Mouse (Mus musculus) forebrain, embryonic 15.5 days (tissue): ENCODE data around the gene Sh3pxd2a. TPM values are rescaled to one million over a fixed set of nuclear protein-coding genes. Genes with fewer than 3 reads are reported as not detected.

Experiments
- ATAC-seq: fragments of 200-750 bp; cut with Nextera tagmentation; replicated peaks from 2 replicates; pipeline ENCODE4 v1.8.0; 2017; ENCODE audit warnings: mild to moderate bottlenecking, moderate TSS enrichment, moderate library complexity
- H3K27ac ChIP-seq: fragments of 300-500 bp; sonication (generic); replicated peaks from 2 replicates; pipeline ENCODE4 v1.5.1; 2015; ENCODE audit warnings: mild to moderate bottlenecking, inconsistent platforms
- H3K27me3 ChIP-seq: fragments of 300-500 bp; sonication (generic); 2 replicates; pipeline ENCODE4 v1.6.1; 2015; ENCODE audit warnings: inconsistent platforms
- H3K36me3 ChIP-seq: fragments of 300-500 bp; sonication (generic); 2 replicates; pipeline ENCODE4 v1.6.1; 2015; ENCODE audit warnings: mild to moderate bottlenecking, inconsistent platforms
- H3K4me1 ChIP-seq: fragments of 300-500 bp; sonication (generic); 2 replicates; pipeline ENCODE4 v1.6.1; 2015; ENCODE audit warnings: inconsistent platforms
- H3K4me2 ChIP-seq: fragments of 300-500 bp; sonication (generic); replicated peaks from 2 replicates; pipeline ENCODE4 v1.6.1; 2015; ENCODE audit warnings: mild to moderate bottlenecking, inconsistent platforms
- H3K4me3 ChIP-seq: fragments of 300-500 bp; sonication (generic); 2 replicates; pipeline ENCODE4 v1.5.1; 2015; ENCODE audit warnings: mild to moderate bottlenecking, inconsistent platforms
- H3K9ac ChIP-seq: fragments of 300-500 bp; sonication (generic); replicated peaks from 2 replicates; pipeline ENCODE4 v1.6.1; 2015; ENCODE audit warnings: mild to moderate bottlenecking, inconsistent platforms
- H3K9me3 ChIP-seq: fragments of 300-500 bp; sonication (generic); 2 replicates; pipeline ENCODE4 v1.6.1; 2016; ENCODE audit warnings: inconsistent platforms
- WGBS: fragments of 180-500 bp; shearing (Covaris S2); methylation state at CpG from one replicate; pipeline ENCODE4 v1.1.7; 2015; ENCODE audit warnings: mixed read lengths; 5-methylcytosine and 5-hydroxymethylcytosine counted together
- polyA plus RNA-seq: library from polyadenylated mRNA; unstranded; fragments of >200 nt; fragmentation: Nextera tagmentation; extraction: Ambion mirVana; gene quantifications from 2 replicates; pipeline ENCODE4 v1.2.1, GENCODE M21; 2015

The Sh3pxd2a gene
- polyA plus RNA-seq, 1 experiment from 2014 or later: 2.0 TPM

DNA sequence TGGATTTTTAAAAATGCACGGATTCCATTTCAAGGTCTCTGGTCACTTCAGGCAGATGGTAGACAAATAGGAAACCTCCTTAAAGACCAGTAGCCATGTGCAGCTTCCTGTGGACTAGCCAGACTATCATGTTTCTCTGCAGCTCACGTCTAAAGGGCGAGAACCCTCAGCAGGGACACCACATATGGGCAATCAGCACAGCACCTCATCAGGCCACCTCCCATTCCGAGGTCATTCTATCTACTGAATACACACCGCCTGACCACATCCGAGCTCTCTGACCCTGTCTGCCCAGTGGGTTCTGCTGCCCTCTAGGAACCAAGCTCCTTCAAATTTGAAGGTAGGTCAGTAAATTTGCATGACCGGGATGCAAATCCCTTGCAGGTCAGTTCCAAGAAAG lies 35.4 kb downstream of the Sh3pxd2a start:
- H3K27ac ChIP-seq: no peak overlapping the region
- no peak overlapping the region for H3K4me3 ChIP-seq
- H3K36me3 ChIP-seq: no peaks in the 10 kb centered on the region
- whole genome bisulfite sequencing: 76% methylated on average over 7 of the region's 7 CpGs
- H3K4me2 ChIP-seq: no peak overlapping the region
- H3K9ac ChIP-seq: no peak overlapping the region
- no peaks in the 10 kb centered on the region for H3K27me3 ChIP-seq
- H3K9me3 ChIP-seq: no peaks in the 10 kb centered on the region
- no peak for ATAC-seq
- H3K4me1 ChIP-seq: peaks cover 8% of the 10 kb centered on the region; the same call in 1 of the 2 replicates

DNA sequence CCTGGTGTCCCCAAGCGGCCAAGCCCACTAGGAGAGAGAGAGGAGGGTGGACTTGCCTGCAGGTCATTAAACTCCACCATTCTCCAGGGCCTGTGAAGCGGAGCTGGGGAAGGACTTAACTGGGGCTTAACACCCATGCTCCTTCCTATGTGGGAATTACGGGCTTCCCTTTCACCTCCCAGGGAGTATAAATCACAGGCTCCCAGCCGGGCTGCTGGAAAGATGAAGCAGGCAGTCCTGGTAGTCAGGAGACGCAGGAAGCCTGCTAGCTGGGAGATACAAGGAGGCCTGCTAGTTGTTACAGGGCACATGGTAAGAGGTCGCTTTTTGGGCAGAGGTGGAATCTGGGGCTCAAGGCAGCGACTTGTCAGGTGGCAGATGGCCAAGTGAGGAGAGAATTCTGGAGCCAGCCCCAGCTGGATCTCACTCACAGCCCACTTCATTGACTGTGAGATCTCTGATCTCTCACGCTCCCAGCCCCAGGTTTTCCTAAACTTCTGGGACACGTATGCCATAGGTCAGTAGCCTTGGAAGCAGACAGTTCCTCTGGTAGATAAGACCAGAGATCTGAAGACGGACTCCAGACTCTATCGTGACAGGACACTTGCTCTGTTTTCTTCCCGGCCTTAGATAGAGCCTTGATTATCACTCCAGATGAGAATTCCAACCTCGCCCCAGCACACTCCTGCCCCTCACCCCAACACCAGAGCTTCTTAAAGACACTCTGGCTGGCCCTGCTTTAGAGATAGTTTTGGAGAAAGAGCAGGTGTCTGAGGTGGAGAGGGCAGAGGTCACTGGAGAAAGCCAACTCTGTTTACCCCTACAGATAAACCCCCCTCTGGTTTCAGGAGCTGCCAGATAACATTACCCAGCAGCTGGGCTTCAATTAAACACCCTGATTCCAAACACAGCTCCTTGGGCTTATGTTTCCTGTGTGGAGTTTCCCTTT lies 36.1 kb downstream of the Sh3pxd2a start:
- Histone ChIP-seq H3K36me3 (no peaks in the 10 kb centered on the region), H3K4me3 (no peak overlapping the region), H3K9me3 (no peaks in the 10 kb centered on the region), H3K4me1 (peaks cover 8% of the 10 kb centered on the region; the same call in 1 of the 2 replicates), H3K9ac (no peak overlapping the region), H3K4me2 (no peak overlapping the region), H3K27me3 (no peaks in the 10 kb centered on the region), H3K27ac (no peak overlapping the region)
- 55% methylated on average over 13 of the region's 13 CpGs for WGBS
- ATAC-seq: no peak

DNA sequence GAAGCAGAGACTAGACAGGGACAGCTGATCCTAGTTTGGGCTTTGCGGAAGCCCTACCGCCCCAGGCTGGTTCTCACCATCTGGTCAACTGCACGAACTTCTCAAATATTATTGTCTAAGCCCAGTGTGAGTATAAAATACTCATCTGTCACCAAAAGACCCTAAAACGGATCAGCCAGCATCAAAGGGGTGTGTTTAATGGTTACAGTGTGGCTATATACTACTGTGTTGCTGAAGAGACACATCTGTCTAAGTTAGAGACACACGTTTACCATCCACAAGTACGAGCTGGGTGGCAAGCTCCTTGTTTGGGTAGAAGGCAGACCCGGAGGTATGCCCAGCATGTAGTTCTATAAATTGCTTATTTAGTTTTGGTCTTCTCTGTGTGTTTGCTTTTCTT lies 40.6 kb downstream of the Sh3pxd2a start:
- H3K27ac ChIP-seq: no peak overlapping the region
- no peak for ATAC-seq
- no peaks in the 10 kb centered on the region for H3K9me3 ChIP-seq
- H3K4me1 ChIP-seq: peaks cover 16% of the 10 kb centered on the region; the same call in 1 of the 2 replicates
- 92% methylated on average over 7 of the region's 7 CpGs for WGBS
- no peak overlapping the region for H3K4me3 ChIP-seq
- H3K4me2 ChIP-seq: no peak overlapping the region
- H3K36me3 ChIP-seq: no peaks in the 10 kb centered on the region
- H3K9ac ChIP-seq: no peak overlapping the region
- H3K27me3 ChIP-seq: no peaks in the 10 kb centered on the region

DNA sequence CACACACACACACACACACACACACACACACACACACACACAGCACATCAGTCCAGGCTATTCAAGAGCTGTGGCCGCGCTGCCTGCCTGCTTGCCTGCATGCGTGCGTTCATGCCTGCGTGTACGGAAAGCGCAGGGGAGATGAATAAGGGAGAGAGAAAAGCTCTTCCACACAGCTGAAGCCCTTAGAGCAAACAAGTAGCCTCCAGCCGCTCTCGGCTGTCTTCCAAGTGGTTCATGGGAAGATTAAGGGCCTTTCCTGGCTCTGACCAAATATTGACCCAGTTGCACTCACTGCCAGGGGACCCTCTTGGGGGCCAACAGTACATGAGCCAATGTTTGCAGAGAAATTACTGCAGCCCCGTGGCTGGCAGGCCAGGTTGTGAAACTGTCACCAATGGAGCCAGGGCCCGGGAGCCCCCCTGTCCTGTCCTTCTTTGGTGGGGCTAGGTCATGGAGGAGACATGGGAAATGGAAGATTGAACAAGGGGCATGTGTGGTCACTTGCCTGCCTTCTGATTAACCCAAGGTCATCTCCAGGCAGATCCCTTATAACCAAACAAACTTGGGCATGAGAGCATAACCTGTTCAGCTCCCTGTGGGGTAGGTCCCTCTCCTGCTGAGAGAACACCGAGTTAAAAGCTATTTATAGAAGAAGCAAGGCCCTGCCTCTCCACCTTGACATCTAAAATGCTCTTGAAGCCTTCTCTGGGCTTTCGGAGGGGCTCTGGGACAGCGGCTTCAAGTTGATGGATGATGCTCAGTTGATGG lies 42.9 kb downstream of the Sh3pxd2a start:
- 0 out of 2 replicates have a peak, but pooled peaks have one; percentile 35 for ATAC-seq
- Histone ChIP-seq H3K36me3 (no peaks in the 10 kb centered on the region), H3K27ac (no peak overlapping the region), H3K9ac (no peak overlapping the region), H3K27me3 (no peaks in the 10 kb centered on the region), H3K4me2 (no peak overlapping the region), H3K4me3 (no peak overlapping the region), H3K9me3 (no peaks in the 10 kb centered on the region), H3K4me1 (peaks cover 11% of the 10 kb centered on the region; the same call in 1 of the 2 replicates)
- 69% methylated on average over 14 of the region's 14 CpGs for WGBS

DNA sequence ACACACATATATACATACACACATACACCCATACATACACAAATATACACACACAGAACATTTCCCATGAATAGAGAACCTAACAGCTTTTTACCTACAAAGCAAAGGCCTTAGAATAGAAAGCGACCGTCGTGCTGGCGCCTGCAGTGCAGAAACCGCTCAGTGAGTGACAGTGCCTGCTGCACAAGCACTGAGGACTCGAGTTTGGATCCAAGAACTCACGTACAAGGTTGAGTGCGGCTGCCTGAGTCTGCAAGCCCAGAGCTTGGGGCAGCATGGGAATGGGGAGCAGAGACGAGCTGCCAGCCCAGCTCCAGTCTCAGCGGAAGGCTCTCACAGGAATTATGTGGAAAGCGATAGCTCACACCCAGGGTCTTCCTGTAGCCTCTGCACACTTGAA lies 43.7 kb downstream of the Sh3pxd2a start:
- WGBS: 74% methylated on average over 11 of the region's 11 CpGs
- Histone ChIP-seq H3K27ac (no peak overlapping the region), H3K36me3 (no peaks in the 10 kb centered on the region), H3K4me3 (no peak overlapping the region), H3K4me2 (no peak overlapping the region), H3K4me1 (peaks cover 11% of the 10 kb centered on the region; the same call in 1 of the 2 replicates), H3K9ac (no peak overlapping the region), H3K27me3 (no peaks in the 10 kb centered on the region), H3K9me3 (no peaks in the 10 kb centered on the region)
- ATAC-seq: no peak

DNA sequence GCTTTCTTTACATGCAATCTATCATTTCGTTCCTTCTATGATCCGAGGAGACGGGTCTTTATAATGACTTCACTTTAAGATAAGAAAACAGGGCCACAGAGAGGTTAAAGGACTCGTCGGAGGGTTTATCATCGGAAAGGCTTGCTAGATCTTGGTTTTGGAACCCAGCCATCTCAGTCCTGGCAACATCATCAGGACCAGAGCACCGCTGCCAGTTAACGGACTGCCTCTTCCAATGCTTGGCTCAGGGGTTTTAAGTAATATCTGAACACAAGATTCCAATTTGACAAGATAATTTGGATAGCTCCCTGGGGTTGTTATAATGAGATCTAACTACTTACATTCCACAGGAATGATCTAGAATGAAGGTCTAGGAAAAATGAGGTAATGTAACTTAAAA lies 45.0 kb downstream of the Sh3pxd2a start:
- no peak overlapping the region for H3K4me3 ChIP-seq
- H3K27ac ChIP-seq: no peak overlapping the region
- H3K4me1 ChIP-seq: peaks cover 18% of the 10 kb centered on the region; the same call in 1 of the 2 replicates
- WGBS: 60% methylated on average over 8 of the region's 8 CpGs
- H3K27me3 ChIP-seq: no peaks in the 10 kb centered on the region
- H3K9me3 ChIP-seq: no peaks in the 10 kb centered on the region
- no peak overlapping the region for H3K9ac ChIP-seq
- no peak for ATAC-seq
- H3K4me2 ChIP-seq: no peak overlapping the region
- H3K36me3 ChIP-seq: no peaks in the 10 kb centered on the region

DNA sequence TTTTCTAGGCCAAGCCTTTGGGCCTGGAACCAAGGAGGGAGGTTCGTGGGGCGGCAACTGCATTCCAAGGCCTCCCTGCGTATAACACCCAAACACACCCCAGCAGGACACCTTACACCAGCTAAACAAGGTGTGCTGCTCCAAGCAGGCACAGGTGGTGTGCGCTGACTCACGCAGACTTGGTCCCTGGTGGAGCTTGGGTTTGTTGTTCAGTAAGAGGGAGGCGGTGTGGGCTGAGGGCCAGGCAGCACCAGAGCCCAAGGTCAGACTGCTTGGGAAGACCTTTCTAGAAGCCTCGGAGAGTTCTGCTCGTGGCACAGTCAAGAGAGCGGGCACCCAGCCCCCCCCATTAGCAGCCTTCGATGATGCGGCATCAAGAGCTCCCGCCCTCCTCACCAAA lies 48.0 kb downstream of the Sh3pxd2a start:
- Histone ChIP-seq H3K36me3 (no peaks in the 10 kb centered on the region), H3K4me3 (no peak overlapping the region), H3K9ac (no peak overlapping the region), H3K4me1 (peaks cover 24% of the 10 kb centered on the region), H3K9me3 (no peaks in the 10 kb centered on the region), H3K4me2 (no peak overlapping the region), H3K27ac (no peak overlapping the region), H3K27me3 (no peaks in the 10 kb centered on the region)
- ATAC-seq: no peak
- WGBS: 91% methylated on average over 12 of the region's 12 CpGs

DNA sequence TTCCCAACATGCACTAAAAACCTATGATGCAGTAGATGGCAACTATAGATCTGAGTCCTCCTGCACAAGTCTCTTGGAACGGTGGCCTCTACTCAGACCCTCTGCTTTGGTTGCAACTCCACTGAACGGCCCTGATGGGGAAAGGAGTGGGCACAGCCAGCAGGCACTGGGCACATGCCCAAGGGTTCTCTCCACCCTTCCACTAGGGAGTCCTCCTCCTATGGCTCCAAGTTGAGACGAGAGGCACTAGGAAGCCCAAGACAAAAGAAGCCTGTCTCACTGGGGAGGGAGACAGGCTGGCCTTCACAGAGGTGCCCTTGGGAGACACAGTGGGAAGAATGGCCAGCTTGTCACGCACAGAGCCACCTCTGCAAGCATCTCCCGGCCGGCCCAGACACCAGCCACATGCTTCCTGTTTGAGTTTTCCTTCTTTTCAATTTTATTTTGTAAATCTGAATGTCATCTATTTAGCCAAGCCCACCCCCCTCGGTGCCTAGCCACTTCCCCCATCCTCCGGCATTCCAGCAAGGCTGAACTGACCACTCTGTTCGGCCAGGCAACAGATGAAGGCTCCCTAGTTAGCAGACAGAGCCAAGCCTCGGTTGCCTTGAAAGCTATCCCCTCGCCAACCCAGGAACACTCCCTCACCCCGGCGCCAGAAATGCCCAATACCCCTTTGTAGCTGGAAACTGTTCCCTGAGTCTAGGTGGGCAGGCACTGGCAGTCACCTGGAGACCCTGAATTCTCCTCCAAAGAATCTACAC lies 49.9 kb downstream of the Sh3pxd2a start:
- Histone ChIP-seq H3K4me3 (no peak overlapping the region), H3K9me3 (no peaks in the 10 kb centered on the region), H3K27ac (no peak overlapping the region), H3K27me3 (no peaks in the 10 kb centered on the region), H3K9ac (no peak overlapping the region), H3K36me3 (no peaks in the 10 kb centered on the region), H3K4me1 (peaks cover 17% of the 10 kb centered on the region; the same call in 1 of the 2 replicates), H3K4me2 (no peak overlapping the region)
- no peak for ATAC-seq
- WGBS: 60% methylated on average over 13 of the region's 13 CpGs

DNA sequence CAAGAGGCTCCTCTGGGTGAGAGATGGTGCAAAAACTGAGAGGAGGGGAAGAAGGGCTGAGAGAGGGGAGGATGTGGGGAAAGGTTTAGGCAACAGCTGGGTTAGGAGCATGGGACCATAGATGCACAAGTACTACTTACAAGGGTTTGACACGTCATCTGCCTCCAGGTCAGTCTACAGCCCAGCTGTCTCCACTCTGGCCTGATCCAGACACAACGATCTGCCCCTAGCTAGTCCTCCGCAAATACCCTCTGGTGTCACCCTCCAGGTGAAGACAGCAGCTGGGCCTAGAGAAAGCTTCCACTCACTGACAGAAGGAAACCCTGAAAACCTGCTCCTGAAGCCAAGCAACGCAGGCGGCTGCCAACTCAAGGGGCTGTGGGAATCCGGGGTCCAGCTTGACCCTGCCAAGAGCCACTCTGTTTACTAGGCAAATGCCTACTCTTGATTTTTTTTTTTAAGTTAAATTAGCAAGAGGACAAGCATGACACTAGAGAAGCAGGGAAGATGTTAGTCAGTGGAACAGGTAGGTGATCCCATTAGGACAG lies 50.7 kb downstream of the Sh3pxd2a start:
- Histone ChIP-seq H3K27me3 (no peaks in the 10 kb centered on the region), H3K36me3 (no peaks in the 10 kb centered on the region), H3K4me3 (no peak overlapping the region), H3K9me3 (no peaks in the 10 kb centered on the region), H3K9ac (no peak overlapping the region), H3K27ac (no peak overlapping the region), H3K4me2 (no peak overlapping the region), H3K4me1 (peaks cover 17% of the 10 kb centered on the region; the same call in 1 of the 2 replicates)
- 86% methylated on average over 6 of the region's 6 CpGs for WGBS
- no peak for ATAC-seq

DNA sequence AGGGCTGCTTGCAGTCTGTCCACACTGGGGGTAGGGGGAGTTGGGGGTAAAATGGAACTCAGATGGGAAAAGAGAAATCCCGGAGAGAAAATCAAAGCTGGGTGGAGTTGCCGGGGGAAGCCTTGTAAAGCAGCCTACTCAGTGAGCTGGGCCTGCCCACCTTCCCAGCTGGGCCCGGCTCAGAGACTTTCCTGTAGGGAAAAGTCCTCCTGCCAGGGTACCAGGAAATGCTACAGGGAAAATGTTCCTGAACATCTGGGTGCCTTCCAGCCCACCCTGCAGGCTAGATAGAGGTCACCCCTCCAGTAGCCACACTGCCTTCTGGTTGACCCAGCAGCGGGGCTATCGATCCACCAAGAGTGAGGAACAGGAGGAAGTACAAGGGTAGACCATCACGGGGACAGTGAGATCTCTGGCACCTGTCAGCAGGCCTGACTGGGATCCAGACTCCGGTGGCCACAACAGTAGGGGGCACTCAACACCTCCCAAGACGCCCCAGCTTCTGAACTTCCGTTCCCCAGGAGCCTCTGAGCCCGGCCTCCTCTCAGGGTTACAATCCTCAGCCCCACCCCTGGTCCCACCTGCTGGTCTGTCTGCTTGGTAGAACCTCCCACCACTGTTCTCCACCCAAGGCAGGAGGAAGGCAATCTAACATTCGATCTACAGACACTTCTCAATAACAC lies 51.5 kb downstream of the Sh3pxd2a start:
- ATAC-seq: no peak
- no peak overlapping the region for H3K4me3 ChIP-seq
- H3K4me2 ChIP-seq: no peak overlapping the region
- H3K4me1 ChIP-seq: peaks cover 17% of the 10 kb centered on the region; the same call in 1 of the 2 replicates
- 80% methylated on average over 11 of the region's 11 CpGs for WGBS
- H3K9me3 ChIP-seq: no peaks in the 10 kb centered on the region
- no peak overlapping the region for H3K9ac ChIP-seq
- H3K27me3 ChIP-seq: no peaks in the 10 kb centered on the region
- no peak overlapping the region for H3K27ac ChIP-seq
- H3K36me3 ChIP-seq: no peaks in the 10 kb centered on the region

DNA sequence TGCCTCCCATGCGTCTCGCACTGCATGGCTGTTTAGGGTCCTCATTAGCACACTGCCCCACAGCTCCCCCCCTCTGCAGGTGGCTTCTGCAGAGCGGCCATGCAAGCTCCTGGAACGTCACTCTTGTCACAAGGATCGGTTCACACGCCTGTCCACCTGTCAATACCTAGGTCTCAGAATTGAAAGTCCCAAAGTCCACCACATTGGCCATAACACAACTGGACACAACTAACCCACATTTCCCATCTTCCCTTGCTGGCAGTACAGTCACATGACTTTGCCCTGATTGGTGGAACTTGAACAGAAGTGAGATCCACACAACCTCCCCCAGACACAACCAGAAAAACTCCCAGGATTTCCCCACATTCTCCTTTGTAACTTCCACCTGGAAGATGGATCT lies 53.9 kb downstream of the Sh3pxd2a start:
- Histone ChIP-seq H3K27ac (no peak overlapping the region), H3K9me3 (no peaks in the 10 kb centered on the region), H3K36me3 (no peaks in the 10 kb centered on the region), H3K9ac (no peak overlapping the region), H3K27me3 (no peaks in the 10 kb centered on the region), H3K4me3 (no peak overlapping the region), H3K4me1 (peaks cover 17% of the 10 kb centered on the region; the same call in 1 of the 2 replicates), H3K4me2 (no peak overlapping the region)
- WGBS: 88% methylated on average over 6 of the region's 6 CpGs
- no peak for ATAC-seq
